In the genomic region with DNA sequence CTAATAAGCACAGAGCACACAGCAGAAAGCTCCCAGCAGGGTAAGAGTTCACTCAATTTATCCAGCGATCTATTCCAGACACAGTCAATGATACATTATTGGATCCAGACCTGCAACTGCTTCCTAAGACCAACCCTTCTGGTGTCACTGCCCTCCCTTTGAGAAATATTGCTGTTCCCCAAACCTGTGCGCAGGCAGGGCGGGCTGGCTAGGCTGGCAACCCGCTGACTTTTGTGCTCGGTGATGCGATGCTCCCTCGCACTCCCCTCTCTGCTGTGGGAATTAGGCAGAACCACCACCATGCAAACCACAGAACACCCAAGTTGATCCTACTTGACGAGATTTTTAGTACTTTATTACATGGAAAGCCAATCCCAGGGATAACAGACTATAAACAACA, we compare ENCODE assay signal across 20 mouse cellular contexts.
DNase-seq lines count a peak whose midpoint lies in the region; ATAC-seq and TF ChIP-seq lines count a peak whose summit lies in the region.
"Had no signal": no experiment of that assay in that cellular context is flagged by ENCODE, and none has a peak within 500 bp of the region (broad histone marks: within the 10 kb centered on the region; RNA-seq: fewer than 3 reads in every experiment).

No protein-coding gene starts in this region.

- no peaks in the 10 kb centered on the region for H3K36me3 ChIP-seq in kidney, embryonic 14.5 days (ENCODE audit: control insufficient read depth, insufficient read depth, low read length)
- no peaks in the 10 kb centered on the region for H3K36me3 ChIP-seq in neural tube, embryonic 15.5 days
- no peaks in the 10 kb centered on the region for H3K36me3 ChIP-seq in limb, embryonic 11.5 days (ENCODE audit: control insufficient read depth, insufficient read depth, low read length)
- no peaks in the 10 kb centered on the region for H3K36me3 ChIP-seq in heart, adult 2 months (ENCODE audit: control insufficient read depth, insufficient read depth, low read length)
- H3K36me3 ChIP-seq: limb, embryonic 15.5 days; liver, embryonic 15.5 days; neural tube, embryonic 12.5 days had no signal

- WGBS in kidney, embryonic 14.5 days: 10% methylated on average over 8 of the region's 8 CpGs
- 65% methylated on average over 8 of the region's 8 CpGs for WGBS in neural tube, embryonic 15.5 days
- WGBS in limb, embryonic 11.5 days: 8% methylated on average over 8 of the region's 8 CpGs
- 91% methylated on average over 8 of the region's 8 CpGs for WGBS in heart, adult 2 months

- intact Hi-C loops in heart, adult 2 months (cut with DNase I): no loop called here

- TF ChIP-seq POLR2A in heart, adult 2 months (IDR thresholded peaks at IDR 0.05; ENCODE audit: insufficient read depth, low read depth, low read length): no peak

- no peak for TF ChIP-seq EP300 in heart, adult 2 months (IDR thresholded peaks at IDR 0.05; ENCODE audit: insufficient read depth, low read depth, low read length)

- TF ChIP-seq CTCF in heart, adult 2 months (IDR thresholded peaks at IDR 0.05): no peak

- no peaks in the 10 kb centered on the region for H3K9me3 ChIP-seq in kidney, embryonic 14.5 days (ENCODE audit: control insufficient read depth, low read length)
- no peaks in the 10 kb centered on the region for H3K9me3 ChIP-seq in neural tube, embryonic 15.5 days (replicated peaks)
- no peaks in the 10 kb centered on the region for H3K9me3 ChIP-seq in limb, embryonic 11.5 days (ENCODE audit: control insufficient read depth, low read length)
- H3K9me3 ChIP-seq: limb, embryonic 15.5 days; liver, embryonic 15.5 days; neural tube, embryonic 12.5 days had no signal

- H3K27me3 ChIP-seq in kidney, embryonic 14.5 days (ENCODE audit: control insufficient read depth, insufficient read depth, low read length): no peaks in the 10 kb centered on the region
- no peaks in the 10 kb centered on the region for H3K27me3 ChIP-seq in neural tube, embryonic 15.5 days (replicated peaks)
- peaks cover 20% of the 10 kb centered on the region; the same call in 1 of the 2 replicates for H3K27me3 ChIP-seq in limb, embryonic 11.5 days (ENCODE audit: control insufficient read depth, insufficient read depth, low read length)
- H3K27me3 ChIP-seq in heart, adult 2 months (ENCODE audit: control insufficient read depth, insufficient read depth, low read length): no peaks in the 10 kb centered on the region
- H3K27me3 ChIP-seq: liver, embryonic 15.5 days; neural tube, embryonic 12.5 days had no signal

- H3K4me2 ChIP-seq in kidney, embryonic 14.5 days (replicated peaks; ENCODE audit: low read depth, low read length): no peak overlapping the region
- no peak overlapping the region for H3K4me2 ChIP-seq in neural tube, embryonic 15.5 days
- H3K4me2 ChIP-seq in limb, embryonic 11.5 days (ENCODE audit: low read depth, severe bottlenecking): no peak overlapping the region
- H3K4me2 ChIP-seq: limb, embryonic 15.5 days; liver, embryonic 15.5 days; neural tube, embryonic 12.5 days had no signal

- no peak overlapping the region for H3K4me3 ChIP-seq in kidney, embryonic 14.5 days (ENCODE audit: low read length)
- no peak overlapping the region for H3K4me3 ChIP-seq in neural tube, embryonic 15.5 days (replicated peaks)
- H3K4me3 ChIP-seq in limb, embryonic 11.5 days (ENCODE audit: low read depth, low read length): no peak overlapping the region
- no peak overlapping the region for H3K4me3 ChIP-seq in heart, adult 2 months
- H3K4me3 ChIP-seq: left cerebral cortex, adult 2 months; limb, embryonic 15.5 days; liver, embryonic 15.5 days; neural tube, embryonic 12.5 days had no signal

- DNase-seq in kidney, postnatal 10 days: no peak
- peak; percentile 37 for DNase-seq in neural tube, embryonic 10.5 days (ENCODE audit: extremely low spot score, low spot score)
- DNase-seq in limb, embryonic 11.5 days (ENCODE audit: low spot score): peak; percentile 70
- DNase-seq in heart, adult 2 months: no peak
- no peak for DNase-seq in frontal cortex, postnatal 25 days (ENCODE audit: low spot score in 2 of 2)
- DNase-seq in layer of hippocampus, adult 11-12 months (ENCODE audit: low spot score): no peak
- DNase-seq: B cell, adult 2 months; cerebellum, adult 18-20 months; cerebellum, postnatal 36 days; forebrain, postnatal 0 days; gastrocnemius, postnatal 10 days; heart, adult 18-20 months; heart, postnatal 36 days; kidney, adult 2 months had no signal

- H3K4me1 ChIP-seq in kidney, embryonic 14.5 days (ENCODE audit: control insufficient read depth, insufficient read depth, low read length): peaks cover 7% of the 10 kb centered on the region; the same call in 1 of the 2 replicates
- H3K4me1 ChIP-seq in neural tube, embryonic 15.5 days: no peaks in the 10 kb centered on the region
- peaks cover 11% of the 10 kb centered on the region for H3K4me1 ChIP-seq in limb, embryonic 11.5 days (ENCODE audit: control insufficient read depth, insufficient read depth, low read length)
- H3K4me1 ChIP-seq in heart, adult 2 months (ENCODE audit: control insufficient read depth, insufficient read depth, low read length): 0 out of 2 replicates have a peak, but pooled peaks cover 1% of the 10 kb centered on the region
- H3K4me1 ChIP-seq: liver, embryonic 15.5 days; neural tube, embryonic 12.5 days had no signal

- no peak overlapping the region for H3K27ac ChIP-seq in kidney, embryonic 14.5 days (ENCODE audit: low read depth, low read length)
- H3K27ac ChIP-seq in neural tube, embryonic 15.5 days (replicated peaks): no peak overlapping the region
- no peak overlapping the region for H3K27ac ChIP-seq in limb, embryonic 11.5 days (replicated peaks; ENCODE audit: low read depth, low read length)
- H3K27ac ChIP-seq in heart, adult 2 months: no peak overlapping the region
- H3K27ac ChIP-seq: left cerebral cortex, adult 2 months; limb, embryonic 15.5 days; liver, embryonic 15.5 days; neural tube, embryonic 12.5 days had no signal

- H3K9ac ChIP-seq in kidney, embryonic 14.5 days (ENCODE audit: low read depth, low read length): no peak overlapping the region
- no peak overlapping the region for H3K9ac ChIP-seq in neural tube, embryonic 15.5 days (replicated peaks)
- no peak overlapping the region for H3K9ac ChIP-seq in limb, embryonic 11.5 days (ENCODE audit: low read length)
- H3K9ac ChIP-seq in heart, adult 2 months (ENCODE audit: low read depth, low read length): no peak overlapping the region
- H3K9ac ChIP-seq: forebrain, postnatal 0 days; limb, embryonic 15.5 days; liver, embryonic 15.5 days; neural tube, embryonic 12.5 days had no signal

- H3K79me2 ChIP-seq in heart, adult 2 months (replicated peaks; ENCODE audit: control insufficient read depth, insufficient read depth, low read length): no peaks in the 10 kb centered on the region

- peak; percentile 92 for ATAC-seq in kidney, embryonic 14.5 days (ENCODE audit: low FRiP score, low TSS enrichment)
- no peak for ATAC-seq in neural tube, embryonic 15.5 days (ENCODE audit: low FRiP score)
- ATAC-seq in limb, embryonic 11.5 days (ENCODE audit: insufficient number of reproducible peaks, low FRiP score, low TSS enrichment, low read depth): peak; percentile 57; the same call in 1 of the 2 replicates
- ATAC-seq: forebrain, postnatal 0 days had no signal

Comparison
In these comparisons a context has a peak if more than half of its experiments do, and no peak if none do; other contexts are left out.
1. DNase-seq: peak in neural tube, embryonic 10.5 days (single experiment) and limb, embryonic 11.5 days (single experiment); none in kidney, postnatal 10 days (single experiment), heart, adult 2 months (0 of 2), frontal cortex, postnatal 25 days (0 of 2) and layer of hippocampus, adult 11-12 months (single experiment).